Mouse (Mus musculus): Measurements from ENCODE around the gene Myo3b. TPM values are rescaled to one million over a fixed set of nuclear protein-coding genes. Genes with fewer than 3 reads are reported as not detected.

The Myo3b gene
- total and polyA plus RNA-seq, 3 experiments = 0.08 TPM; not detected in 2

- intact Hi-C loops (cut with DNase I) = no loop called here
- no peak for TF ChIP-seq CTCF (IDR thresholded peaks at IDR 0.05)
- TF ChIP-seq POLR2A (IDR thresholded peaks at IDR 0.05; ENCODE audit: insufficient read depth, low read depth, low read length) = no peak
- TF ChIP-seq EP300 (IDR thresholded peaks at IDR 0.05; ENCODE audit: insufficient read depth, low read depth, low read length) = no peak
- Histone ChIP-seq H3K27ac (no peak overlapping the region), H3K36me3 (ENCODE audit: control insufficient read depth, insufficient read depth, low read length) (no peaks in the 10 kb centered on the region), H3K27me3 (ENCODE audit: control insufficient read depth, insufficient read depth, low read length) (no peaks in the 10 kb centered on the region), H3K4me3 (no peak overlapping the region), H3K79me2 (replicated peaks; ENCODE audit: control insufficient read depth, insufficient read depth, low read length) (no peaks in the 10 kb centered on the region), H3K9ac (ENCODE audit: low read depth, low read length) (no peak overlapping the region), H3K4me1 (ENCODE audit: control insufficient read depth, insufficient read depth, low read length) (no peaks in the 10 kb centered on the region)
- DNase-seq = no peak
- 33% methylated on average over 3 of the region's 3 CpGs for WGBS
These were observed 253.8 kb downstream of the Myo3b start for GRCm38 (mm10) chr2:70292776-70293175.

- Histone ChIP-seq H3K4me1 (ENCODE audit: control insufficient read depth, insufficient read depth, low read length) (no peaks in the 10 kb centered on the region), H3K27me3 (ENCODE audit: control insufficient read depth, insufficient read depth, low read length) (no peaks in the 10 kb centered on the region), H3K9ac (ENCODE audit: low read depth, low read length) (no peak overlapping the region), H3K27ac (no peak overlapping the region), H3K4me3 (no peak overlapping the region), H3K79me2 (replicated peaks; ENCODE audit: control insufficient read depth, insufficient read depth, low read length) (no peaks in the 10 kb centered on the region), H3K36me3 (ENCODE audit: control insufficient read depth, insufficient read depth, low read length) (no peaks in the 10 kb centered on the region)
- TF ChIP-seq CTCF (IDR thresholded peaks at IDR 0.05) (no peak), EP300 (IDR thresholded peaks at IDR 0.05; ENCODE audit: insufficient read depth, low read depth, low read length) (no peak), POLR2A (IDR thresholded peaks at IDR 0.05; ENCODE audit: insufficient read depth, low read depth, low read length) (no peak)
- intact Hi-C loops (cut with DNase I) = no loop called here
- DNase-seq = no peak
These were observed 264.0 kb downstream of the Myo3b start for GRCm38 (mm10) chr2:70302905-70303304.

- Histone ChIP-seq H3K4me3 (no peak overlapping the region), H3K9ac (ENCODE audit: low read depth, low read length) (no peak overlapping the region), H3K27me3 (ENCODE audit: control insufficient read depth, insufficient read depth, low read length) (no peaks in the 10 kb centered on the region), H3K79me2 (replicated peaks; ENCODE audit: control insufficient read depth, insufficient read depth, low read length) (no peaks in the 10 kb centered on the region), H3K27ac (no peak overlapping the region), H3K36me3 (ENCODE audit: control insufficient read depth, insufficient read depth, low read length) (no peaks in the 10 kb centered on the region), H3K4me1 (ENCODE audit: control insufficient read depth, insufficient read depth, low read length) (no peaks in the 10 kb centered on the region)
- 23% methylated on average over 9 of the region's 9 CpGs for WGBS
- intact Hi-C loops (cut with DNase I) = no loop called here
- TF ChIP-seq EP300 (IDR thresholded peaks at IDR 0.05; ENCODE audit: insufficient read depth, low read depth, low read length) = no peak
- no peak for TF ChIP-seq CTCF (IDR thresholded peaks at IDR 0.05)
- no peak for TF ChIP-seq POLR2A (IDR thresholded peaks at IDR 0.05; ENCODE audit: insufficient read depth, low read depth, low read length)
- no peak for DNase-seq
These were observed 276.2 kb downstream of the Myo3b start for GRCm38 (mm10) chr2:70315125-70315524.

GRCm38 (mm10) chr2:70315734-70316133 lies 276.8 kb downstream of the Myo3b start:
- H3K27ac ChIP-seq = no peak overlapping the region
- H3K4me1 ChIP-seq (ENCODE audit: control insufficient read depth, insufficient read depth, low read length) = no peaks in the 10 kb centered on the region
- intact Hi-C loops (cut with DNase I) = no loop called here
- no peaks in the 10 kb centered on the region for H3K79me2 ChIP-seq (replicated peaks; ENCODE audit: control insufficient read depth, insufficient read depth, low read length)
- H3K36me3 ChIP-seq (ENCODE audit: control insufficient read depth, insufficient read depth, low read length) = no peaks in the 10 kb centered on the region
- no peak overlapping the region for H3K9ac ChIP-seq (ENCODE audit: low read depth, low read length)
- WGBS = 83% methylated on average over 3 of the region's 3 CpGs
- H3K27me3 ChIP-seq (ENCODE audit: control insufficient read depth, insufficient read depth, low read length) = no peaks in the 10 kb centered on the region
- H3K4me3 ChIP-seq = no peak overlapping the region
- TF ChIP-seq POLR2A (IDR thresholded peaks at IDR 0.05; ENCODE audit: insufficient read depth, low read depth, low read length) (no peak), CTCF (IDR thresholded peaks at IDR 0.05) (no peak), EP300 (IDR thresholded peaks at IDR 0.05; ENCODE audit: insufficient read depth, low read depth, low read length) (no peak)
- DNase-seq = no peak

- no peaks in the 10 kb centered on the region for H3K79me2 ChIP-seq (replicated peaks; ENCODE audit: control insufficient read depth, insufficient read depth, low read length)
- WGBS = 53% methylated on average over 6 of the region's 6 CpGs
- intact Hi-C loops (cut with DNase I) = no loop called here
- H3K4me3 ChIP-seq = no peak overlapping the region
- H3K36me3 ChIP-seq (ENCODE audit: control insufficient read depth, insufficient read depth, low read length) = no peaks in the 10 kb centered on the region
- H3K27me3 ChIP-seq (ENCODE audit: control insufficient read depth, insufficient read depth, low read length) = no peaks in the 10 kb centered on the region
- DNase-seq = no peak
- H3K27ac ChIP-seq = no peak overlapping the region
- H3K9ac ChIP-seq (ENCODE audit: low read depth, low read length) = no peak overlapping the region
- TF ChIP-seq POLR2A (IDR thresholded peaks at IDR 0.05; ENCODE audit: insufficient read depth, low read depth, low read length) (no peak), EP300 (IDR thresholded peaks at IDR 0.05; ENCODE audit: insufficient read depth, low read depth, low read length) (no peak), CTCF (IDR thresholded peaks at IDR 0.05) (no peak)
- H3K4me1 ChIP-seq (ENCODE audit: control insufficient read depth, insufficient read depth, low read length) = no peaks in the 10 kb centered on the region
These were observed 278.9 kb downstream of the Myo3b start for GRCm38 (mm10) chr2:70317850-70318249.

GRCm38 (mm10) chr2:70318861-70319555 lies 280.1 kb downstream of the Myo3b start:
- Histone ChIP-seq H3K9ac (ENCODE audit: low read depth, low read length) (no peak overlapping the region), H3K4me1 (ENCODE audit: control insufficient read depth, insufficient read depth, low read length) (no peaks in the 10 kb centered on the region), H3K27ac (no peak overlapping the region), H3K27me3 (ENCODE audit: control insufficient read depth, insufficient read depth, low read length) (no peaks in the 10 kb centered on the region), H3K79me2 (replicated peaks; ENCODE audit: control insufficient read depth, insufficient read depth, low read length) (no peaks in the 10 kb centered on the region), H3K36me3 (ENCODE audit: control insufficient read depth, insufficient read depth, low read length) (no peaks in the 10 kb centered on the region), H3K4me3 (no peak overlapping the region)
- no peak for TF ChIP-seq POLR2A (IDR thresholded peaks at IDR 0.05; ENCODE audit: insufficient read depth, low read depth, low read length)
- 72% methylated on average over 5 of the region's 5 CpGs for WGBS
- intact Hi-C loops (cut with DNase I) = no loop called here
- no peak for DNase-seq

Data from heart, adult 2 months (tissue).